Mouse (Mus musculus): ENCODE data around the gene Acot8.

Acot8 gene

DNA sequence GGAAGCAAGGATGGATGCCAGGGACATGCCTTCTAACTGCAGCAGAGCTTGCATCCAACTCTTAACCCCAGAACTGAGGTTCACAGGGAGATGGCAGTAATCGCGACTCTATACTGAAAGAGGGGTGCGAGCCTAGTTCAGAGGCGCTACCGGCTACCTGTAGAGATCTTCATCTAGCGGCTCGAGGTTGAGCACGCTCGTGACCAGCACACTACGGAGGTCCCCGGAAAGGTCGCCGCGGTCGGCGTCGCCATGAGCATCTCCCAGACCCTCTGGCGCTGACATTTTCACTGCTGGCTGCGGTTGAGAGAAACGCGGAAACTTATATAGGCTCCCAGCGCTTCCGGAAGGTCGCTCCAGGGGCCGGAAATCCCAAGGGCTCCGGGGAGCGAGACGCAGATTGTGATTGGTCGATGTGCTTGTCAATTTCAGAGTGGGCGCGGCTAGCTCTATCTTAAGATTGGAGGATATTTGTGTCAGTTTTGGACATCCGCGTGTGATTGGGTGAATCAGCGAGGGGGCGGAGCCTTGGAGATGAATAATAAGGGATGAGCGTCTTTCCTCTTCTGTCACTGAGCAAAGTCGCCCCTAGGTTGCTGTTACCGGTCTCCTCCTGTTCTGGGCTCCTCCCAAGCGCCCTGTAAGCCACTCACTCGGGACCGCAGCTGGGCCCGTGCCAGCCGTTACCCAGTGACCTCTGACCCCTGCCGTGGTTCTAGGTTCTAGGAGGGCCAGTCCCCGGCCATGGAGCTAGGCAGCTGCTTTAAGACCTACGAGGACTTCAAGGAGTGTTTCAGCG lies at the start of gene Acot8, which contains the start of gene Zswim3:
TSS of gene Acot8 (minus strand) at position 350 of the 799 bp plus-strand sequence.
TSS of gene Zswim3 (plus strand) at position 566 of the 799 bp plus-strand sequence.
- DNase-seq, result peak; percentile 99

DNA sequence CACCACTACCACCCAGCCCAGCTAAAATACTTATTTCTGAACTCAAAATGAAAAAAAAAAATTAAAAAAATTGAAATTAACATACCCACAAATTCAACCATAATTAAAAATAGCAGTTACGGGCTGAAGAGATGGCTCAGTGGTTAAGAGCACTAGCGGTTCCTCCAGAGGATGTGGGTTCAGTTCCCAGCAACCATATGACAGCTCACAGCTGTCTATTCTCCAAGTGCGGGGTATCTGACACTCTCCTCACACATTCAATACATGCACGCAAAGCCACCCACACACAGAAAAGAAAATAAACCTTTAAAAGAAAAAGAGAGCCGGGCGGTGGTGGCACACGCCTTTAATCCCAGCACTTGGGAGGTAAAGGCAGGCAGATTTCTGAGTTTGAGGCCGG lies 45.4 kb upstream of the Acot8 start:
- DNase-seq, result no peak

DNA sequence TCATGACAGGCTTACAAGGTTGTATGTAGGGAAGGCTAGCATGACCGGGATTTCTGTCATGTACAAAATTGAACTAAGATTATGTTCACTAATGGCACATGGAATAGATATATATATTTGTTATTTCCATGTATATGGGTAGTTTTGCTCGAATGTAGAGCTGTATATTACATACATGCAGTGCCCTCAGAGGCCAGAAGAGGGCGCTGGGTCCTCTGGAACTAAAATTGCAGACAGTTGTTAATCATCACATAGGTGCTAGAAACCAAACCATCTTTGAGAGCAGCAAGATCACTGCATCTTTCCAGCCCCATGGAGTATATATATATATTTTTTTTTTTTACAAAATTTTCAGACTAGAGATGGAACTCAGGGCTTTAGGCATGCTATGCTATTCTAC lies 41.1 kb upstream of the Acot8 start:
- DNase-seq, result no peak

DNA sequence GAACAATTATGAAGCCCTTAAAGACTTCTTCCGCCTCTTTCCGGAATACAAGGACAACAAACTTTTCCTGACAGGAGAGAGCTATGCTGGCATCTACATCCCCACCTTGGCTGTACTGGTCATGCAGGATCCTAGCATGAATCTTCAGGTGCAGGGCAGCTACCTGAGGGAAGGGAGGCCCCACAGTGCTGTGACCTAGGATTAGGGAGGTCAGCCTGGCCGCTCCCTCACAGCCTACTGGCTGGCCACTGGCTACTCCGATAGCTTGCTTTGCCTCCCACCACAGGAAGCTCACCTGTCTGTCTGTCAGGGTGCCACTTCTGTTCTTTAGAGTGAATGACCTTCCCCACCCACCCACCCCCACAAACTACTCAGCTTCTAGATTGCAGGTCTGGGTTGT lies 30.5 kb upstream of the Acot8 start:
- no peak for DNase-seq

DNA sequence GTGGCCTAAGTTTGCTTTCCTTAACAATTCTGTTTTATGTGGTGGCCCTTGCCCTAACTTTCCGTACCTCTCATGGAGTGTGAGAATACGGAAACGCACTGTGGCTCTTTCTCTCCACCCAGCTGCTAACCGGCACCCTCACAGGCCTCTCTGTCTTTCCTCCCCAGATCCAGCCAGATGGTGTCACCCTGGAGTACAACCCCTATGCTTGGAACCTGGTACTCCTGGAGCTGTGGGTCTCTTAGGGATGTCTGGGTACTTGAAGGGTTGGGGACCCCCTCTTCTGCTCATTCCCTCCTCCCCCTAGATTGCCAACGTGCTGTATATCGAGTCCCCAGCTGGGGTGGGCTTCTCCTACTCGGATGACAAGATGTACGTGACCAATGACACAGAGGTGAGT lies 29.8 kb upstream of the Acot8 start:
- DNase-seq, result peak in 1 of 2 experiments; percentile 42

DNA sequence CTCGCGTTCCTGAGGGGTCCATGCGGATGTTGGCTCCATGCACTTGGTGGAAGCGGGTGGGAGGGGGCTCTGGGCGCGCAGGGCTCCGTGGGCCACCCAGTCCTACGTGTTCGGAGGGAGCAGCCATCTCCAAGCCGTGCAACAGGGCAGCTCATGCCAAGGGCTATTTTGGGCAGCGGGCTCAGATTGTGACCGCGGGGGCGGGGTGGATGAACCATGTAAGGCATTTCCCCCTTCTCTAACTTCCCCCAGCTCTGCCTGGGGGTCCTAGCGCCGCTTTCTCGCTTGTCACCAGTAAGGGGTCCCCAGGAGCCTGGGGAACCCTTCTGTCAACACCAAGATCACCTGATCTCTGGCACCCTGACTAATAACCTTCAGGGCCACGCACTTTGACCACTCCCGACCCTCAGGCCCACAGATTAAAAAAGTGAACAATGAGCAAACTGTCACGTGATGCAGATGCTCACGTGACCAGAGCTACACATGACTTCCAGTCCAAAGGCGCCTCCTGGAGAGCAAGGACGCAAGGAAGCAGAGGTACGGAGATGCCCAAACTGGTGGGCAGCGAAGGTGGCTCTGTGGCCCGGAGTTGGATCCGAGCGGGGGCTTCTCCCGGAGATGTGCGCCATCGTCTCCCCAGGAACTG lies 28.8 kb upstream of the Acot8 start, which contains the start of gene Neurl2:
TSS of gene Neurl2 (minus strand) at position 143 of the 646 bp plus-strand sequence.
- DNase-seq, result peak; percentile 94 to 96

DNA sequence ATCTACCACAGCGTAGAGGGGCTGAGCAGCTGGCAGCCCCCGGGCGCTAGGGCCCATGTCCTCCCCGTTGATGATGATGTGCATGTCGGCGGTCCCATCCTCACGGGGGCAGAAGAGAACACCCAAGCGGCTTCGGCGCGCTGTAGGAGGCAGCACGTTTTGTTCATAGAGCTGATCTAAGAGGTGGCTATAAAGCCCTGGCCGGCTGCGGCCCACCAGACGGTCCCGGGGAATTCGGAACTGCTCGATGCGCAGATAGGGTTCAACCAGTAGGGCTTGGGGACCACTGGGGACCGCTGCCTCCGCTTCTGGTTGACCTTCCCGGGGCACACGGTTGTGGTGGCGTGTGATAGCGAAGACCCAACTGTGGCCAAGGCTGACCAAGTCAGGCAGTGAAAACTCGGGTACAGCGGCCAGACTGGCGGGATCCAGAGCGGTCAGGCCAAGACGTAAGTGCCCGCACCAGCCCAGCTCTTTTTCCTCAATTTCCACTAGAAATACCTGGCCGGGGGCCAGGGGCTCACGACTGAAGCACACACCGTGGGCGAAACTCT lies 28.1 kb upstream of the Acot8 start, which contains the start of gene Ctsa:
TSS of gene Ctsa (plus strand) at position 126 of the 554 bp plus-strand sequence.
- DNase-seq, result peak; percentile 67 to 77

DNA sequence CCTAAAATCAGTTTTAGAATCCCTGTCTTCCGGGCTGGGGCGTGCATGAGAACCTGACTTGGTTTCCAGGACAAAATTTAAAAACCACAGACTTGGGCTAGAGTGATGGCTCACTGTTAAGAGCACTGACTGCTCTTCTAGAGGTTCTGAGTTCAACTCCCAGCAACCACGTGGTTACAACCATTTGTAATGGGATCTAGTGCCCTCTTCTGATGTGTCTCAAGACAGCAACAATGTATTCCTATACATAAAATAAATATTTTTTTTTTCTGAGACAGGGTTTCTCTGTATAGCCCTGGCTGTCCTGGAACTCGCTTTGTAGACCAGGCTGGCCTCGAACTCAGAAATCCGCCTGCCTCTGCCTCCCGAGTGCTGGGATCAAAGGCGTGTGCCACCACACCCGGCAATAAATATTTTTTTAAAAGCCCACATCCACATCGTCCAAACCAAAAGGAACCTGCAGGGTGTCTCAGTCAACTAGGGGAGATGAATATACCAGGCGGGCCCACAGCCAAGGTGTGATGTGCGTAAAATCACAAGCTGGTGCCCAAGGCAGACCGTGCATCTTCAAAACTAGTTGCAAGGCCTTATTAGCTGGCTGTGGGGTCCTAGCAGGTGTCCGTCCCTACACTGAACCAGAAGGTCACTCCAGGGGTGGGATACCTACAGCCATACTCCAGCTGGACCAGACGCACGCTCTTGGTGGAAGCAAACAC lies 27.5 kb upstream of the Acot8 start:
- DNase-seq, result no peak

DNA sequence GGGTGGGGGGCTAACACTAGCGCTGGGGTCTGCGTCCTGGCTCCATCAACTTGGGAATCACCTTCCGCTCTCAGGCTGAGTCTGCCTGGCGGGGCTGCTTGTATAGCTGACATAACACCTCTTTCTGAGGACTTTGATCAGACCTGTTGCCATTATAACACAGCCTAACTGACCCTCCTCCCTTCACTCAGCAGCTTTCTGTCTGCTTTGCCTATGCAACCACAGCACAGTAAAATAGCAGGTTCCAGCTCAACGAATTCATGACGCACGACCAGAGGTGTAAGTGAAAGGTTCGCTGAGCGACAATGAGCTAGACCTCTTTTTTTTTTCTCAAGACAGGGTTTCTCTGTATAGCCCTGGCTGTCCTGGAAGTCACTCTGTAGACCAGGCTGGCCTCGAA lies 26.3 kb upstream of the Acot8 start:
- peak; percentile 16 to 41 for DNase-seq

DNA sequence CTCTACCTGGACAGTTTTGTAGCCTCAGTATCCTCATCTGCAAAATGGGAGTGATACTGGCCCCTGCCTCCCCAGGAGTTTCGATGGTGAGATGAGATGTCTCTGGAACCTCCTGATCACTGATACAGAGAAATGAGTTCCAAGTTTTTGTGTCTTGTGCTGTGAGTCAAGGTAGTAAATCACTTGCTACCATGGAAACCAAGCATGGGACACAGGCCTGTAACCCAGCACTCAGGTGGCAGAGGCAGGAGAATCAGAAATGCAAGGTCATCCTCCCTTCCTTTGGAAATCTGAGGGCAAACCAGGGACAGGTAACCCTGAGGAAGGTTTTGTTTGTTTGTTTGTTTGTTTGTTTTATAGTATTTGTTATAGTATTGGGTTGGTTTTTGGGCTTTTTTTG lies 24.4 kb upstream of the Acot8 start:
- DNase-seq, result no peak

DNA sequence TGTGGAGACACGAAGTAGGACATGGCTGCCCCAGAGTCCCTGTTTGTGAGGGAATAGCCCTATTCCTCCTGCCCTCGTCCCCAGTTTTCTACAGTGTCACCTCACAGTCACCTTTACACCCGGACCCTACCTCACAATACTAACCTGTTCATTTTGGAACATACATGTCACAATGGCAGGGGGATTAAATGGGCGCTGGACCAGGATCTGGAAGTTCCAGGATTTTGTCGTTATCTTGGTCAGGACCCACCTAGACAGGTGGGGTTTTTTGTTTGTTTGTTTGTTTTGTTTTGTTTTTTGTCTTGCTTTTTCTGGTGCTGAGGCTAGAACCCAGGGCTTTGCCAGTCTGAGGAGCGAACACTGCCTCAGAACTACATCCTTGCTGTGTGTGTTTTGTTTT lies 23.8 kb upstream of the Acot8 start, which contains the start of gene Spata25:
TSS of gene Spata25 (minus strand) at position 101 of the 400 bp plus-strand sequence.
- DNase-seq, result no peak

DNA sequence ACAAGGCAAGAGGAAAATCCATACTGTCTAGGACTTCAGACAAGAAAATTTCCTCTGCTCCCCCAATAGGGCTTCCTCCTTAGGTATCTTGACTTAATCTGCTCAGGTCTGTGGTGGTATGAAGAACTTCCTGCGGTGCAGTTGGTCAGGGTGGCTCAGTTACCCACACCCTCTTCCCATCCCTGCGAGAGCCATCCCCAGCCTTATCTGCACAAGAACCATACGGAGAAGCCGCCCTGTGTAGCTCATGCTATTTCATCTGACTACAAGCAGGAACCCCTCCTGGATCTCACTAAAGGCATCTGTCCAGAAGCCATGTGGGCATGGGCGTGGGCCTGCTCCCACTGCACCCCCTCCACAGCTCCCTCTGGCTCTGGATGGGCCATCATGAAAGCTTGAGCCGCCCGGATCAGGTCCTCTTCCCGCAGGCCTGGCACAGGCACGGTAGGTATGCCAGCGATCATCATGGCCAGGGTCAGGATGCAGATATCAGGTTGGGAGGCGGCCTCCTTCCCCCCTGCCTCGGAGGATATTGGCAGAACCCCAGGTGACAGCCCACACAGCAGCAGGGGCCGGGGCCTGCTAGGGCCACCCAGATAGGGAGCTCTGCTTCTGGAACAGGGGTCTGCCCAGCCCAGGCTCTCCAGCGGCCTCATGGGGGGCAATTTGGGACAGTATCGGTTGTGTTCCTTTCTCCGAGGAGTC lies 22.6 kb upstream of the Acot8 start:
- DNase-seq, result no peak

DNA sequence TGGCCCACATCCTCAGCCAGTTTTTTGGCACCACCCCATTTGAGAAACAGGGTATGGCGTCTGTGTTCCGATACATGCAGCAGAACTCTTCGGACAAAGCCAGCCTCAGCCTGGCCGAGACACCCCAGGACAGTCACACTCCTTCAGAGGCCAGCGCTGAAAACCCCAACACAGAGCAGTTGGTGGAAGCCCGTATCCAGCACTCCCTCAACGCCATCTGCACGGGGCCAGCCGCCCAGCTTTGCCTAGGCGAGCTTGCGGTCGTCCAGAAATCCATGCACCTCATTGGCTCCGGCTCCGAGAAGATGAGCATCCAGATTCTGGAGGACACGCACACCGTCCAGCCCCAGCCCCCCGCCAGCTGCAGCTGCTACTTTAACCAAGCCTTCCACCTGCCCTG lies 20.8 kb upstream of the Acot8 start:
- no peak for DNase-seq

DNA sequence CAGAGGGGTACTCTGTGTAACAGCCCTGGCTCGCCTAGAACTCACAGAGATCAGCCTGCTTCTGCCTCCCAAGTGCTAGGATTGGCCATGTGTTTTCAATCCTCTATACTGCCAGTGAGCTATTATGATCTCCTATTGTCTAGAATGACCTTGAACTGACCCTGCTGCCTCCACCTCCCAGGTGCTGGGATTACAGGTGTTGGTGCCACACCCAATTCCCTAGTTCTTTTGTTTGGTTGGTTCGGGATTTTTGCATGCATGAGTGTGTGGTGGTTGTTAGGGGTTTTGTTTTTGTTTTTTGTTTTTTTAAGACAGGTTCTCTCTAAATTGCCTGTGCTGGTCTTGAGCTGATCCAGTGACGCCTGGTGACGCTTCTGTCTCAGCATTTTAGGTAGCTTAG lies 19.3 kb upstream of the Acot8 start:
- no peak for DNase-seq

DNA sequence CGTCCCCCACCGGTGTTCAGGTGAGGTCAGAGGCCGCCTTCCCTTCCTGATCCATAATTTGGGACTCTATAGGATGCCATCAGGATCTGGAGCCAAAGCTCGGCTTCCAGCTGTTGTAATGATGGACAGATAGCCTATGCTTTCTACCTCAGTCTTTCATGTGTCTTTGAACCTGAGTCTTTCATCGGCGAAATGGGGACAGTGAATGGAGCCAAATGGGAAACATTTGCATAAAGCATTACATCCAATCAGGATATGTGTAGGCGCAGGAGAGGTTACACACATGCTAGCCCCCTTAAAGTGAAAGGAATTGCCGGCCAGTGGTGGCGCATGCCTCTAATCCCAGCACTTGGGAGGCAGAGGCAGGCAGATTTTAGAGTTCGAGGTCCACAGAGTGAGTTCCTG lies 18.5 kb upstream of the Acot8 start:
- no peak for DNase-seq

DNA sequence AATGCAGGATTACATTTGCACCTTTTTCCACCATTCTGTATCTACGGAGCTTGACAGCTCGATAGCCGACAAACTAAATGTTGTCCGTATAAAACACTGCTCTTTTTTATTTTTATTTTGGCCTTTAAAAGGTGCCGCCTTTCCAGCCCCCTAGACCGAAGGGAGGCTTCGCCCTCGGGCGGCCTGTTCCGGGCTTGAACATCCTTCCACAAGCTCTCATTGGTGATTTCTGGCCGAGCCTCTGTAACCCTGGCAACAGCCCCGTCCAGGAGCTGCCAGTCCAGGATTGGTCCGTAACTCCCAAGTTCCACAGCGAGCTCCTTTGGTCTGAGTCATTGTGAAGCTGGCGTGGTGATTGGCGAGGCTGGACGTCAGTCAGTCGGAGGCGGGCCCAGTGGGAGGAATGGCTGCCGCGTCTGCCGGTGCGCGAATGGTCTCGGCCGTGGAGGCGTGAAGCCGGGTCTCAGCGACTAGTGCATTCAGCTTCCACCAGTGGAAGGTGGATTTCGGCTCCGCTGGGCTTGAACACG lies 18.0 kb upstream of the Acot8 start, which contains the start of gene Zswim1:
TSS of gene Zswim1 (plus strand) at position 51 of the 530 bp plus-strand sequence.
- DNase-seq, result peak; percentile 99 to 100

DNA sequence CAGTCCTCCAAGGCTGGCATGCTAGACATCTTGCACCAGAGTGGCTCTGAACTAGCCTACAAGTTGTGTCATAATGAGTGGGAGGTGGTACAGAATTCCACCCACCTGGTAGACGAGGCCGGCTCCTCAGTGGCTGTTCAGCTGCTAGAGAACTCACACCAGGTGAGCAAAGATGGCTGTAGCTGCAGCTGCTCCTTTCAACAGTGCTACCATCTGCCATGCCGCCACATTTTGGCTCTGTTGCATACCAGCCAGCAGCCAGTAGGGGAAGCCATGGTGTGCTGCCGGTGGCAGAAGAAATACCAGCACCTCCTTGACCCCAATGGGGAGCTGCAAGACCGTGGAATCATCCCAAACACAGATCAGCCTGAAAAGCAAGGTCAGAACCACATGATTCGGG lies 16.4 kb upstream of the Acot8 start:
- no peak for DNase-seq

DNA sequence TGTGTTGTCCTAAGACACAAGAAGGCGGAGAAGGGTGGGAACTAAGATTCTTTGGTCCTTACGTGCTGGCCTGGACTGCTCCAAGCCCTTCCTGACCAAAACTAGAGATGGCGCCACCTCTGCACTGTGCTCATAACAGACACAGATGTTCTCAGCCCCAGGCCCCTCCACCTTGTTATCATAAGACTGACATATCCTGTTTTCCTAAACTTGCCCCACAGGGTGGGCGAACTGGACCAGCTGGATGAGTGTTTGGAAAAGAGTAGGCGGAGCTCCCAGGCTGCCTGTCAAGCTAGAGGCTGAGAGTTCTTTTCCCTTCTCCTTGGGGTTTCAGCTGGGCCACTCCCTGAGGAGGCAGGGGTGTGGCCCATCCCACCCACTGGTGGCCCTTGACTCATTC lies 13.0 kb upstream of the Acot8 start:
- DNase-seq, result no peak

DNA sequence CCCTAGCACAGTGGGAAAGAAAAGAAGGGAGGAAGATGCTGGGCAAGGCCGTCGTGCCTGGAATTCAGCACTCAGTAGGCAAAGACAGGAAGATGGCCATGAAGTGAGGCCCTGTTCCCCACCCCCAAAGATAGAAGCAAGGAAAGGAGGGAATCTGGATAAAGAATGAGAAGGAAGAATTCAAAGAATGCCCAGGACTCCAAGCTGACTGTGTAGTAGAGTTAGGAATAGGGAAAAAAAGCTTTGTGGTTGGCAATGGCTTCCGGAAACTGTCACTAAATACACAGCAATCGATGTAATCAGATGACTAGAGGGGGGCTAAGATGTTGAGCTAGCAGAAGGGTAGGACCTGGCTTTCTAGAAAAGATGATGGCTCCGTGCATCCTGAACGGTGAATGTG lies 12.5 kb upstream of the Acot8 start:
- DNase-seq, result no peak

DNA sequence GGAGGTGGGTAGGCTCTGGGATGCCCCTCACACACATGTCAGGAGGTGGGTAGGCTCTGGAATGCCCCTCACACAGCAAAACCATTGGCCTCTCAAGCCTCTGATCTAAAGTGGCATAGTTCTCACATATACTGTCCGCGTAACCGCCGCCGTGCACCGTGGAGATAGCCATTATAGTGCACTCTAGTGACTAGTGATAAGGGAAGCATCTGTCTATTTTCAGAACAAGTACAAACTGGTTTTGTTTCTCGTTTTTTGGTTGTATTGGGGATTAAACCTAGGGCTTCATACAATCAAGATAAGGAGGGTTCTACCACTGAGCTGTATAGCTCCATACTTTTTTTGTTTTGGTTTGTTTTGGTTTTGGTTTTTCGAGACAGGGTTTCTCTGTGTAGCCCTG lies 11.1 kb upstream of the Acot8 start:
- no peak for DNase-seq

DNA sequence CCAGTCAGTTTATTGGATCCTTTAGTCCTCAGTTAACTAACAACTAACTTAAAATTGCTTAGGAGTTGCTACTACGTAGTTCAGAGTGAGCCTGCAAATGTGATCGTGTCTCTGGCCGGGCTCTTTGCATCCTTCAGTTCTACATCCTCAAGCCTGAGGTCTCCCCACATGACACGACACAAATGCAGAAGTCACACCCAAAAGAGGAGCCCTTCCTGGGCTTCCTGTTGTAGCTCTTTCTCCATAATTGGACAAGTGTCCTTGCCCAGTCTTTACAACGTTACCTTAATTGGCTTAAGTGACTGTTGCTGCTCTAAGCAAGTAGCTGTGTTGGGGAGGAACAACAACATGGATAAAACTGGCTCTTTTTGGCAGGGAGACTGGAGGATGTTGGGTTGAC lies 10.7 kb upstream of the Acot8 start:
- DNase-seq, result no peak

DNA sequence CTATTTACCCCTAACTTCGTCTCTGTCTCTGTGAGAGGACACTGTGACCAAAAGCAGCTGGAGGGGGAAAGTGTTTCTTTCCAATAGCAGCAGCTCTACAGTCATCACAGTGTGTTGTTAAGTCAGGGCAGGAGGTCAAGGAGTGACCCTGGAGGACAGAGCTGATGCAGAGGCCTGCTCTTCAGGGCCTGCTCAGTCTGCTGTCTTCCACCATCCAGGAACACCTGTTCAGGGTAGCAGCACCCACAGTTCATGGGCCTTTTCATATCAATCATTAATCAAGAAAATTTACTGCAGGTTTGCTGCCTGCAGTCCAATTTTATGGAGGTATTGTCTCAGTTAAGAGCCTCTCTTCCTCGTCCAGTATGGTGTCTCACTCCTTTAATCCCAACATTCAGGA lies 8.9 kb upstream of the Acot8 start:
- DNase-seq, result no peak
